Mouse (Mus musculus): ENCODE data around the gene Gfod1.

DNA sequence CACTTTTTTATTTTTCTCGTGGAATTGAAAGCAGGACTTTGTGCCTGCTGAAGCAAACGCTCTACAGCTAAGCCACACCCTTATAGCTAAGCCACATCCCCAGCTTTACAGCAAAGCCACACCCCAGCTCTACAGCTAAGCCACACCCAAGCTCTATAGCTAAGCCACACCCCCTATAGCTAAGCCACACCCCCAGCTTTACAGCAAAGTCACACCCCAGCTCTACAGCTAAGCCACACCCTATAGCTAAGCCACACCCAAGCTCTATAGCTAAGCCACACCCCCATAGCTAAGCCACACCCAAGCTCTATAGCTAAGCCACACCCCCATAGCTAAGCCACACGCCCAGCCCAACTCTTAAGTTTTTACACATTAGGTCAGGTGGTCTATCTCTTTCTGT, 42.7 kb downstream of the Gfod1 start:
- TF ChIP-seq CTCF (conservative IDR thresholded peaks at IDR 0.05; ENCODE audit: low read length) (no peak), POU5F1 (IDR thresholded peaks at IDR 0.05; ENCODE audit: borderline replicate concordance, low read length) (no peak)
